Mouse (Mus musculus): ENCODE measurements around the gene Nkd1.

The Nkd1 gene

GRCm38 (mm10) chr8:88578413-88579175 is 57.4 kb downstream of the Nkd1 start:
- TF ChIP-seq GATA4 (IDR thresholded peaks at IDR 0.05; ENCODE audit: insufficient replicate concordance, low read length), result no peak

GRCm38 (mm10) chr8:88579246-88579645 is 58.1 kb downstream of the Nkd1 start:
- no peak for TF ChIP-seq GATA4 (IDR thresholded peaks at IDR 0.05; ENCODE audit: insufficient replicate concordance, low read length)

- TF ChIP-seq GATA4 (IDR thresholded peaks at IDR 0.05; ENCODE audit: insufficient replicate concordance, low read length), result no peak
Observed at GRCm38 (mm10) chr8:88579668-88580330, 58.6 kb downstream of the Nkd1 start.

GRCm38 (mm10) chr8:88580785-88581184 is 59.6 kb downstream of the Nkd1 start:
- TF ChIP-seq GATA4 (IDR thresholded peaks at IDR 0.05; ENCODE audit: insufficient replicate concordance, low read length), result no peak

GRCm38 (mm10) chr8:88583863-88584262 is 62.7 kb downstream of the Nkd1 start:
- no peak for TF ChIP-seq GATA4 (IDR thresholded peaks at IDR 0.05; ENCODE audit: insufficient replicate concordance, low read length)

- no peak for TF ChIP-seq GATA4 (IDR thresholded peaks at IDR 0.05; ENCODE audit: insufficient replicate concordance, low read length)
Observed at GRCm38 (mm10) chr8:88588205-88588889, 67.2 kb downstream of the Nkd1 start.

GRCm38 (mm10) chr8:88590226-88590625 is 69.1 kb downstream of the Nkd1 start:
- TF ChIP-seq GATA4 (IDR thresholded peaks at IDR 0.05; ENCODE audit: insufficient replicate concordance, low read length), result no peak

- TF ChIP-seq GATA4 (IDR thresholded peaks at IDR 0.05; ENCODE audit: insufficient replicate concordance, low read length), result no peak
Observed at GRCm38 (mm10) chr8:88593947-88594346, 72.8 kb downstream of the Nkd1 start.

- no peak for TF ChIP-seq GATA4 (IDR thresholded peaks at IDR 0.05; ENCODE audit: insufficient replicate concordance, low read length)
Observed at GRCm38 (mm10) chr8:88596042-88596441, 74.9 kb downstream of the Nkd1 start.

GRCm38 (mm10) chr8:88598578-88598977 is 77.4 kb downstream of the Nkd1 start:
- TF ChIP-seq GATA4 (IDR thresholded peaks at IDR 0.05; ENCODE audit: insufficient replicate concordance, low read length), result no peak

- TF ChIP-seq GATA4 (IDR thresholded peaks at IDR 0.05; ENCODE audit: insufficient replicate concordance, low read length), result no peak
Observed at GRCm38 (mm10) chr8:88599491-88599890, 78.3 kb downstream of the Nkd1 start.

GRCm38 (mm10) chr8:88603446-88603989 is 82.4 kb downstream of the Nkd1 start:
- no peak for TF ChIP-seq GATA4 (IDR thresholded peaks at IDR 0.05; ENCODE audit: insufficient replicate concordance, low read length)

- TF ChIP-seq GATA4 (IDR thresholded peaks at IDR 0.05; ENCODE audit: insufficient replicate concordance, low read length), result no peak
Observed at GRCm38 (mm10) chr8:88604065-88605038, 83.2 kb downstream of the Nkd1 start.

GRCm38 (mm10) chr8:88605361-88606040 is 84.3 kb downstream of the Nkd1 start:
- no peak for TF ChIP-seq GATA4 (IDR thresholded peaks at IDR 0.05; ENCODE audit: insufficient replicate concordance, low read length)

Data from liver, adult (tissue).